Mouse (Mus musculus) stomach, adult 2 months (tissue): Measurements from ENCODE around the gene Fam43b. TPM values are rescaled to one million over a fixed set of nuclear protein-coding genes. Genes with fewer than 3 reads are reported as not detected.

ENCODE experiments used
- polyA plus RNA-seq: library from polyadenylated mRNA; depleted of rRNA; stranded (reverse); fragments of >200 nt; gene quantifications from 2 replicates; pipeline ENCODE4 v1.2.3, GENCODE M21; 2012; rRNA removed

Fam43b gene
- 0.10 TPM in 1 of 2 replicates, not detected in the other for polyA plus RNA-seq

GRCm38 (mm10) chr4:138395971-138396645 is at the start of gene Fam43b:
Gene Fam43b, minus strand, starts transcription at chr4:138396528.

GRCm38 (mm10) chr4:138434347-138435316 is 38.3 kb upstream of the Fam43b start, which contains the start of gene Mul1:
Gene Mul1, plus strand, starts transcription at chr4:138434671.

GRCm38 (mm10) chr4:138367641-138368497 is 28.5 kb downstream of the Fam43b start, which contains the start of gene Cda:
Gene Cda, minus strand, starts transcription at chr4:138367992.

Other genes starting within 250 kb of the Fam43b start
- 11.4 and 14.1 TPM in 2 replicates for gene Hp1bp3, start 180.2 kb downstream of the Fam43b start, polyA plus RNA-seq
- gene Sh2d5, start 146.1 kb downstream of the Fam43b start, polyA plus RNA-seq: 0.38 and 0.77 TPM in 2 replicates
- 0.26 and 0.33 TPM in 2 replicates for gene Kif17, start 146.1 kb downstream of the Fam43b start, polyA plus RNA-seq
- gene Ddost, start 91.8 kb downstream of the Fam43b start, polyA plus RNA-seq: 166 and 268 TPM in 2 replicates
- gene Pink1, start 70.2 kb downstream of the Fam43b start, polyA plus RNA-seq: 45.8 and 66.3 TPM in 2 replicates
- gene Cda, start 28.5 kb downstream of the Fam43b start, polyA plus RNA-seq: 4.8 and 8.4 TPM in 2 replicates
- gene Mul1, start 38.1 kb upstream of the Fam43b start, polyA plus RNA-seq: 10.4 and 11.7 TPM in 2 replicates
- 13.0 and 22.3 TPM in 2 replicates for gene Camk2n1, start 57.8 kb upstream of the Fam43b start, polyA plus RNA-seq
- gene Vwa5b1, start 239.4 kb upstream of the Fam43b start, polyA plus RNA-seq: 0.02 and 0.03 TPM in 2 replicates